Mouse (Mus musculus): ENCODE results near the gene 2310022A10Rik.

- TF ChIP-seq CTCF (IDR thresholded peaks at IDR 0.05; ENCODE audit: extremely low read depth, insufficient read length, insufficient replicate concordance, low read depth, low read length): no peak
- TF ChIP-seq POLR2A (IDR thresholded peaks at IDR 0.05; ENCODE audit: low read depth, low read length): no peak
Measured at GRCm38 (mm10) chr7:27624967-27625366, 71.9 kb downstream of the 2310022A10Rik start.

Data from small intestine, adult 2 months (tissue).